Mouse (Mus musculus) heart, adult 2 months (tissue): ENCODE data around the gene Odf4. TPM values are rescaled to one million over a fixed set of nuclear protein-coding genes. Genes with fewer than 3 reads are reported as not detected.
A peak's percentile ranks its signal among the peaks of the same experiment; 100 is the strongest.

Experiments used
- DNase-seq, 2 experiments: peaks; one replicate each; pipeline ENCODE4 v3.0.0; 2021
- H3K27ac ChIP-seq: fragments of 200-600 bp; 2 replicates; pipeline ENCODE4 v1.8.1; 2022
- H3K27me3 ChIP-seq: fragments of 200-500 bp; 2 replicates; pipeline ENCODE4 v1.6.1; 2012; ENCODE audit warnings: mild to moderate bottlenecking, low read length, inconsistent platforms, mixed read lengths; ENCODE audit not compliant: control insufficient read depth, insufficient read depth
- H3K36me3 ChIP-seq: fragments of 200-500 bp; 2 replicates; pipeline ENCODE4 v1.6.1; 2012; ENCODE audit warnings: low read length, inconsistent platforms; ENCODE audit not compliant: control insufficient read depth, insufficient read depth
- H3K4me1 ChIP-seq: fragments of 200-500 bp; 2 replicates; pipeline ENCODE4 v1.6.1; 2011; ENCODE audit warnings: low read length; ENCODE audit not compliant: control insufficient read depth, insufficient read depth
- H3K4me3 ChIP-seq: fragments of 200-600 bp; 2 replicates; pipeline ENCODE4 v1.8.1; 2022
- H3K79me2 ChIP-seq: fragments of 200-500 bp; replicated peaks from 2 replicates; pipeline ENCODE4 v1.6.1; 2012; ENCODE audit warnings: mild to moderate bottlenecking, inconsistent platforms, low read length, moderate library complexity, mixed read lengths; ENCODE audit not compliant: control insufficient read depth, insufficient read depth
- H3K9ac ChIP-seq: fragments of 200-500 bp; 2 replicates; pipeline ENCODE4 v1.6.1; 2012; ENCODE audit warnings: low read depth, mild to moderate bottlenecking, control low read depth, inconsistent platforms, low read length, mixed read lengths
- CTCF ChIP-seq: fragments of 200-600 bp; IDR thresholded peaks from 2 replicates; pipeline ENCODE4 v1.8.1; 2022; ENCODE audit warnings: antibody characterized with exemption, mild to moderate bottlenecking, moderate library complexity
- EP300 ChIP-seq: fragments of 200-500 bp; IDR thresholded peaks from 2 replicates; pipeline ENCODE4 v1.6.1; 2011; ENCODE audit warnings: low read depth, low read length, control low read depth; ENCODE audit not compliant: insufficient read depth
- POLR2A ChIP-seq: fragments of 200-500 bp; IDR thresholded peaks from 2 replicates; pipeline ENCODE4 v1.6.1; 2011; ENCODE audit warnings: mild to moderate bottlenecking, low read depth, low read length, control low read depth; ENCODE audit not compliant: insufficient read depth
- WGBS: fragments of 180-500 bp; shearing (Covaris S2); methylation state at CpG from one replicate; pipeline ENCODE4 v1.1.7; 2018; 5-methylcytosine and 5-hydroxymethylcytosine counted together
- intact Hi-C: fragments of 180-260 bp; cut with DNase I; formaldehyde crosslinking; loops from one replicate; pipeline ENCODE4 v1.15.1; 2025
- polyA plus RNA-seq: library from polyadenylated mRNA; depleted of rRNA; stranded (reverse); fragments of >200 nt; gene quantifications from 2 replicates; pipeline ENCODE4 v1.2.3, GENCODE M21; 2012
- total RNA-seq, 2 experiments: library from RNA; stranded (reverse); gene quantifications; 2 replicates each; pipeline ENCODE4 v1.2.3; 2021

The Odf4 gene
- total and polyA plus RNA-seq, 3 experiments = 0.25 TPM; not detected in 2

DNA sequence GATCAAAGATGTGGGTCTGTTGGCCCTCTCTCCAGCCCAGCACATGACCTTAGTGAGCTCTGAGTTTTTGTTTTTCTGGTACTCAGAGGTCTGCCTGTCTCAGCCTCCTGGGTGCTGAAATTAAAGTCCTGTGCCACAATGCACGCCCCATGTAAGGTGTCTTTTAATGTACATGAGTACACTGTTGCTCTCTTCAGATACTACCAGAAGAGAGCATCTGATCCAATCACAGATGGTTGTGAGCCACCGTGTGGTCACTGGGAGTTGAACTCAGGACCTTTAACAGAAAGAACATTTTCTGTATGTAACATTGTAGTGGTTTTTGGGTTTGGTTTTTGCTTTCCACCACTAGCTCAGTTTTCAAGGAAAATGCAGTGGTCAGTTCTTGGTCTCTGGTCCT lies 23.1 kb downstream of the Odf4 start:
- TF ChIP-seq EP300 (no peak), POLR2A (no peak), CTCF (no peak)
- H3K27ac ChIP-seq = no peak overlapping the region
- no peak overlapping the region for H3K4me3 ChIP-seq
- no peak for DNase-seq
- WGBS = 76% methylated on average over 2 of the region's 2 CpGs
- H3K27me3 ChIP-seq = no peaks in the 10 kb centered on the region
- H3K79me2 ChIP-seq = no peaks in the 10 kb centered on the region
- peaks cover 9% of the 10 kb centered on the region for H3K4me1 ChIP-seq
- H3K9ac ChIP-seq = no peak overlapping the region
- peaks cover 17% of the 10 kb centered on the region for H3K36me3 ChIP-seq
- intact Hi-C loops = loop anchor here (1.0 to 2.0 kb wide), 3 partner anchors 53 to 133 kb away; partner anchors contain the start of gene Arhgef15

DNA sequence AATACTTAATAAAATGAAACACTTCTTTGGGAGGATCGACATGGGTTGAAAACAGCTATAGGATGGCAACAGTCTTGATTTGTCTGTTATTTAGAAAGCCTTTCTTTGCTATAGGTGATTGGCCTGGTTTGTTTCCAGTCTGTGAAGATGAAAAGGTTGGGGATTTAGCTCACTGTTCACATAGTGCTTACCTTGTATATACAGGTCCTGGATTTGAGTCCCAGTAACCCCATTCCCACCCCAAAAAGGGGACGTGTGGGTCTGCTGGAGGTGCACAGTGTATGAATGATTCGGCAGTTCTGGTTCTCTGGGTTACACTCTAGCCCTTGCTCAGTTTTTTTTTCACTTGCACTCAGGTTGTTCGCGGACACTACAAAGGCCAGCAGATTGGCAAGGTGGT lies 24.1 kb downstream of the Odf4 start:
- Histone ChIP-seq H3K9ac (no peak overlapping the region), H3K79me2 (no peaks in the 10 kb centered on the region), H3K27me3 (no peaks in the 10 kb centered on the region), H3K36me3 (peaks cover 17% of the 10 kb centered on the region), H3K4me3 (no peak overlapping the region), H3K27ac (no peak overlapping the region), H3K4me1 (peaks cover 7% of the 10 kb centered on the region)
- DNase-seq = no peak
- TF ChIP-seq CTCF (no peak), EP300 (no peak), POLR2A (no peak)
- intact Hi-C loops = no loop called here
- 79% methylated on average over 5 of the region's 5 CpGs for WGBS

DNA sequence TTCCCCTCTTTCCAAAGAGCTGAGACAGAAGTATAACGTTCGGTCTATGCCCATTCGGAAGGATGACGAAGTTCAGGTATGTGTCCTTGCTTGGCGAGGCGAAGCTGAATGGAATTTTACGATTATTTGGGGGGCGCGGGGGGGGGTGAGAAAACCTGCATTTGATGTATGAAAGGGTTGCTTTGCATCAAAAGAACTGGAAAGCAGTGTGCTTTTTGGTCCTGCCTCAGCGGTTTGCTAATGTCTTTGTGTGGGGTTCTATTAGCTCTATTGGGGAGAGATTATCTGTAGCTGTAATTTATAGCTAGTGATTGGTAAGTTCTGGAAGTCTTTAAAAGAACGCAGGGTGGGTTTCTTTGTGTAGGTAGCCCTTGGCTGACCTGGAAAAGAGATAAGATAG lies 24.5 kb downstream of the Odf4 start:
- Histone ChIP-seq H3K4me1 (peaks cover 7% of the 10 kb centered on the region), H3K9ac (peak overlapping the region; percentile 41), H3K4me3 (peak overlapping the region; percentile 27; the same call in 1 of the 2 replicates), H3K79me2 (no peaks in the 10 kb centered on the region), H3K36me3 (peaks cover 17% of the 10 kb centered on the region), H3K27me3 (no peaks in the 10 kb centered on the region), H3K27ac (no peak overlapping the region; the same call in 1 of the 2 replicates)
- intact Hi-C loops = no loop called here
- 3% methylated on average over 11 of the region's 11 CpGs for WGBS
- no peak for TF ChIP-seq EP300
- no peak for TF ChIP-seq POLR2A
- TF ChIP-seq CTCF = no peak
- DNase-seq = no peak

DNA sequence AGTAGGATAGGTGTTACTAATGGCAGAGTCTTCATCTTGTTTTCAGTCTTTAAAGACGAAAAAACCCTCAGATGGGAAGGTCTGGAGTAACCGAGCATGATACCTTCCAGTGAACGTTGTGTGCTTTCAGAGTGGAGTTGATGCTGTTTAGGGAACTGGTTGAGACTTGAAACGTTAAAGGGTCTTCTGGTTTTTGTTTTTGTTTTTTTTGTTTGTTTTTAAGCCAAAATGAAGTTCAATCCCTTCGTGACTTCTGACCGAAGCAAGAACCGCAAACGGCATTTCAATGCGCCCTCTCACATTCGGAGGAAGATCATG lies 24.9 kb downstream of the Odf4 start:
- Histone ChIP-seq H3K4me3 (peak overlapping the region; percentile 87), H3K36me3 (peaks cover 17% of the 10 kb centered on the region), H3K9ac (peak overlapping the region; percentile 94), H3K79me2 (no peaks in the 10 kb centered on the region), H3K4me1 (peaks cover 5% of the 10 kb centered on the region), H3K27ac (peak overlapping the region; percentile 87), H3K27me3 (no peaks in the 10 kb centered on the region)
- WGBS = 2% methylated on average over 10 of the region's 10 CpGs
- TF ChIP-seq CTCF = no peak
- TF ChIP-seq POLR2A = no peak
- TF ChIP-seq EP300 = no peak
- intact Hi-C loops = no loop called here
- DNase-seq = no peak

DNA sequence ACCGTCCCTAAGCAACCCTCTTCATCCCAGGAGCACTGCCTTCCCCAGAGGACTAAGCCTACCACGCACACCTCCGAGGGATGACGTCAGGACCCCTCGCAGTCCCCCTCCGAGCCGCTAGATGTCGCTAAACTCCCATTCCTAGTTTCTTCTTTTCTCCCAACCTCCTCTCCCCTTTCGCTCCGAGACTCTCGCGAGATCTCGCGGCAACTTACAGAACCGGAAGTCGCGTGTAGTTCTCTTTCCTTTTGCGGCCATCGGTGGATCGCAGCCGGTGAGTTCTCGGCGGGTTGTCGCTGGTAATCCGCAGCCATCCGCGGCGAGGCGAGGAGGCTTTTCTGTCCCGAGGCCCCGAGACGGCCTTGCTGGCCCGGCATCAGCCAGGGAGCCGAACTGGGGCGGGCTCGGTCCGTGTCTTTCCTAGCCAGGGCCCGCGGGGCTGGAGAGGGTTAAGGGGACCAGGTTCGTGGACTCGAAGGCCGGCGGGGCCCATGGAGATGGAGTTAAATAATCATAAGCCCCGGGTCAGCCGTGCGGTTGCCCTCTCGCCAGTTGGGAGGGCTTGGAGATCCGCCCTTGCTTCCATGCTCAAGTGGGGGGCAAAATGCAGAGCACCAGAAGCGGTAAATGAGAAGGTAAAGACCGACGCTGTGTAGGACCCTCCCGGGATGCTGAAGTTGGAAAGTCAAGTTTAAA lies 25.4 kb downstream of the Odf4 start, which contains the start of gene Rpl26:
Rpl26 (plus strand) TSS at position 233 of the 696 bp plus-strand sequence.
- DNase-seq = peak; percentile 97 to 99
- Histone ChIP-seq H3K27me3 (no peaks in the 10 kb centered on the region), H3K4me1 (peaks cover 3% of the 10 kb centered on the region), H3K27ac (peak within 1 kb of the TSS; percentile 87), H3K4me3 (peak within 1 kb of the TSS; percentile 87), H3K36me3 (peaks cover 17% of the 10 kb centered on the region), H3K9ac (peak within 1 kb of the TSS; percentile 94), H3K79me2 (no peaks in the 10 kb centered on the region)
- WGBS = under 1% methylated on average over 52 of the region's 52 CpGs
- TF ChIP-seq CTCF = no peak
- TF ChIP-seq EP300 = peak; percentile 89
- TF ChIP-seq POLR2A = peak; percentile 96
- intact Hi-C loops = no loop called here
